Comparison of ENCODE assay signal across 8 mouse cellular contexts in genomic region chr2:18822711-18823110, GRCm38 (mm10).
DNase-seq lines count a peak whose midpoint lies in the region; ATAC-seq lines count a peak whose summit lies in the region.

No protein-coding gene starts in this region.

- DNase-seq in kidney, adult 9 months = peak; percentile 21
- DNase-seq in brain, adult 2 months (ENCODE audit: low read depth, low spot score) = peak; percentile 29
- peak; percentile 62 to 72 for DNase-seq in heart, postnatal 14 days
- no peak for DNase-seq in spleen, adult 12 weeks (ENCODE audit: low spot score)
- no peak for DNase-seq in thymus, adult 18-20 months
- no peak for DNase-seq in retina, embryonic 14.5 days (ENCODE audit: low spot score)

- no peak overlapping the region for H3K9ac ChIP-seq in kidney, embryonic 15.5 days
- H3K9ac ChIP-seq in forebrain, embryonic 16.5 days (replicated peaks; ENCODE audit: low read depth, low read length) = no peak overlapping the region

- H3K9me3 ChIP-seq in kidney, embryonic 15.5 days (replicated peaks) = no peaks in the 10 kb centered on the region
- H3K9me3 ChIP-seq in forebrain, embryonic 16.5 days (ENCODE audit: control insufficient read depth, low read length) = no peaks in the 10 kb centered on the region

- WGBS in kidney, embryonic 15.5 days = 63% methylated on average over 9 of the region's 9 CpGs
- 35% methylated on average over 9 of the region's 9 CpGs for whole genome bisulfite sequencing in forebrain, embryonic 16.5 days

- intact Hi-C loops in heart, postnatal 14 days (cut with DNase I) = loop anchor here (5.0 kb wide), 1 partner anchor 175 kb away; the partner anchor contains the start of genes 4930426L09Rik and Pip4k2a

- no peak overlapping the region for H3K4me2 ChIP-seq in kidney, embryonic 15.5 days
- H3K4me2 ChIP-seq in forebrain, embryonic 16.5 days (ENCODE audit: low read length) = no peak overlapping the region

- no peak overlapping the region for H3K4me3 ChIP-seq in kidney, embryonic 15.5 days (replicated peaks)
- no peak overlapping the region for H3K4me3 ChIP-seq in forebrain, embryonic 16.5 days (replicated peaks; ENCODE audit: low read length)

- ATAC-seq in kidney, embryonic 15.5 days (replicated peaks; ENCODE audit: low FRiP score) = no peak
- ATAC-seq in forebrain, embryonic 16.5 days = peak; percentile 94

- H3K36me3 ChIP-seq in kidney, embryonic 15.5 days = no peaks in the 10 kb centered on the region
- H3K36me3 ChIP-seq in forebrain, embryonic 16.5 days (ENCODE audit: control insufficient read depth, insufficient read depth) = no peaks in the 10 kb centered on the region

- H3K27ac ChIP-seq in kidney, embryonic 15.5 days = no peak overlapping the region
- H3K27ac ChIP-seq in forebrain, embryonic 16.5 days (ENCODE audit: low read length) = no peak overlapping the region

- no peaks in the 10 kb centered on the region for H3K27me3 ChIP-seq in kidney, embryonic 15.5 days
- no peaks in the 10 kb centered on the region for H3K27me3 ChIP-seq in forebrain, embryonic 16.5 days (replicated peaks; ENCODE audit: control insufficient read depth, insufficient read depth, low read length)

- H3K4me1 ChIP-seq in kidney, embryonic 15.5 days = peaks cover 20% of the 10 kb centered on the region
- peaks cover 13% of the 10 kb centered on the region for H3K4me1 ChIP-seq in forebrain, embryonic 16.5 days (replicated peaks; ENCODE audit: control insufficient read depth, insufficient read depth, low read length)

Comparison
In these comparisons a context has a peak if more than half of its experiments do, and no peak if none do; other contexts are left out.
1. DNase-seq: peak in kidney, adult 9 months (single experiment), brain, adult 2 months (single experiment) and heart, postnatal 14 days (2 of 2); none in spleen, adult 12 weeks (single experiment), thymus, adult 18-20 months (0 of 2) and retina, embryonic 14.5 days (single experiment).